Mouse (Mus musculus) ES-Bruce4 (cell line): Measurements from ENCODE around the gene Nadk2.

ENCODE experiments used
- CTCF ChIP-seq: IDR thresholded peaks from one replicate; pipeline ENCODE4 v1.8.1; 2011; ENCODE audit warnings: low read depth, low read length
- POLR2A ChIP-seq: IDR thresholded peaks from one replicate; pipeline ENCODE4 v1.8.1; 2011; ENCODE audit warnings: low read length; ENCODE audit not compliant: insufficient read depth

- TF ChIP-seq POLR2A (no peak), CTCF (no peak)
Measured at GRCm38 (mm10) chr15:9122989-9123388, 51.9 kb downstream of the Nadk2 start.
